Mouse (Mus musculus) heart, adult 11 months (tissue): ENCODE results near the gene Gm21994.
"Not testable (repeated sequence)": the region's sequence is repeated elsewhere in the genome, so short reads cannot be mapped to it uniquely, and the experiment has no call there.

ENCODE experiments used
- DNase-seq: peaks from one replicate; pipeline ENCODE4 v3.0.0; 2022

Gm21994 gene

GRCm38 (mm10) chr2:150255491-150255890 is at the start of gene Gm21994:
Gene Gm21994, minus strand, starts transcription at chr2:150255591.
- DNase-seq = not testable (repeated sequence)

DNA sequence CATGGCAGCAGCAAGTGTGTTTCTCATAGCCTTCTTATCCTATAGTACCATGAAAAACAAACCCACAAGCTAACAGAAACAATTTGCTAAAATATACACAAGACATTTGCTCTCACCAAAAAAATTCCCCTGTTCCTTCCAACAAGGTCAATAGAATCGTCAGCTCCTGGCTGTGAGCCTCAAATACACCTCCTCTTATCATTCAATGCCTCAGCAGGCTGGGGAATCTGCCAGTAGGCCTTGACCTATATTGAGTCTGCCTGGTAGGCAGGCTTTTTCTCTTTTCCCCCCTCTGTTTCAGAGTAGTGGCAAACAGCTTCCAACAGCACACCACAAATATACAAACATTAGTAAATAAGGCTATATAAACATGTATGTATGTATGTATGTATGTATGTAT is 43.7 kb upstream of the Gm21994 start:
- peak; percentile 34 for DNase-seq

DNA sequence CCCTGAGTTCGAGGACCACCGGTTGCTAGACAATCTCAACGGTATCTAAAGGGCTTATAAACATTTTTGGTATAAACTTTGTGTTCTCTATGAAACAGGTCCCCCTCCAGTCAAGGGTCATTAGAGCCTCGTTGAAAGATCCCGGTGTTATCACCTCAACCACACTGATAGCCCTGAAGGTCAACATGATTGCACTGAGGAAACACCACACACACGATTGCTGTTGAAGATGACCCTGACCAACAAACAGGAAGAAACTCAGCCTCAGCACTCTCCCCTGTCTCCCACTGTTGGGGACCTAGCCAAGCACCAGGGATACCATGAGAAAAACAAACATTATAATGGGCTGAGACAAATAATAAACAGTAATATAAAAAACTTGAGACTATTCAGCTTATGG is 38.3 kb upstream of the Gm21994 start:
- peak; percentile 56 for DNase-seq

- not testable (repeated sequence) for DNase-seq
Observed at GRCm38 (mm10) chr2:150257291-150257690, 1.9 kb upstream of the Gm21994 start, which contains the start of gene Gm14124. Gene Gm14124, plus strand, starts transcription at chr2:150257517.

DNA sequence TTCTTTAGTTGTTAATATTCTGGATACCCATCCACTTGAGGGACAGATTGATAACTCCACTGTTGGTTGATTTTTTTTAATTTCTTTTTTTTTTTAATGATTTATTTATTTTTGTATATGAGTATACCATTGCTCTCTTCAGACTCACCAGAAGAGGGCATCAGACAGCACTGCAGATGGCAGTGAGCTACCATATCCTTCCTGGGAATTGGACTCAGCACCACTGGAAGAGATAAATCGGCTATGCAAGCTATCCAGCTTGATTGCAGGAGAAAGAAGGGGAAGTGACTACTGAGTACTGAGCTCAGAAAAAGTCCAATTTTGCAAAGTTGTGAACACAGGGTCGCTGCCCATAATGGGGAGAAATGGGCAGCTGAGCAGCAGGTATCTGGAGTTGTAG is 1.5 kb upstream of the Gm21994 start:
- DNase-seq = not testable (repeated sequence)

- no peak for DNase-seq
Observed at GRCm38 (mm10) chr2:150243211-150243610, 12.2 kb downstream of the Gm21994 start.

DNA sequence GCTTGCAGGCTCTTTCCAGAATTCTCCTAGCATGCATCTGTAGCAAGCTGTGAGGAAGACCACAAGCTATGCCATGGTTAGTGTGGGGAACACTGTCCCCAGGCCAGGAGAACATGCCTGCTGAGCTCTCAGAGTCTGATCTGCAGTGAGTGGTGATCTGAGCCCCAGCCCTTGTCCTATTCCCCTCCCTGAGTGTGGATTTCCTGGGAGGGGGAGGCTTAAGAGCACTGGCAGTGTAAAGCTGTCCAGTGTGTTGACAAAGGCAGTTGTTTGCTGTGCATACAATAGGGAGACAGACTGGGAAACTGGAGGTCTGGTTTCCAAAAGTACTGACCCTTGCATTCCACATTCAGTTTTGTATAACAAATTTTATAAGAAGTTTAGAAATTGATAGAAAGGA is 32.1 kb downstream of the Gm21994 start:
- DNase-seq = peak; percentile 76

DNA sequence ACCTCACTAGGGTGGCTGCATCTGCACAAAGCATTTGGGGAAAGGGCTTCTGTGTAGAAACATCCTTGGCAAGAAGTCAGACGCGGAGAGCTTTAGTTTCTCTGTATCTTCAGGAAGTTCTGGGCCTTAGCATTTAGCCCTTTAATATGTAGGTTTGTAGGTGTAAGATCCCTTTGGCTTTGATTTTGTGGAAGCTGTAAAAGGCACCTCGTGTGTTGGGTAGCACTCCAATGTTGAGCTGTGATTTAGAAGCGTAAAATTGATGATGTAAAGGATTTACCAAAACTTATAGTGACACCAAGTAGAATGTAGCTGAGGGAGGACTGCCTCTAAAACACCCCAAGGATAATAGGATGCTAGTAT is 37.0 kb downstream of the Gm21994 start:
- not testable (repeated sequence) for DNase-seq

DNA sequence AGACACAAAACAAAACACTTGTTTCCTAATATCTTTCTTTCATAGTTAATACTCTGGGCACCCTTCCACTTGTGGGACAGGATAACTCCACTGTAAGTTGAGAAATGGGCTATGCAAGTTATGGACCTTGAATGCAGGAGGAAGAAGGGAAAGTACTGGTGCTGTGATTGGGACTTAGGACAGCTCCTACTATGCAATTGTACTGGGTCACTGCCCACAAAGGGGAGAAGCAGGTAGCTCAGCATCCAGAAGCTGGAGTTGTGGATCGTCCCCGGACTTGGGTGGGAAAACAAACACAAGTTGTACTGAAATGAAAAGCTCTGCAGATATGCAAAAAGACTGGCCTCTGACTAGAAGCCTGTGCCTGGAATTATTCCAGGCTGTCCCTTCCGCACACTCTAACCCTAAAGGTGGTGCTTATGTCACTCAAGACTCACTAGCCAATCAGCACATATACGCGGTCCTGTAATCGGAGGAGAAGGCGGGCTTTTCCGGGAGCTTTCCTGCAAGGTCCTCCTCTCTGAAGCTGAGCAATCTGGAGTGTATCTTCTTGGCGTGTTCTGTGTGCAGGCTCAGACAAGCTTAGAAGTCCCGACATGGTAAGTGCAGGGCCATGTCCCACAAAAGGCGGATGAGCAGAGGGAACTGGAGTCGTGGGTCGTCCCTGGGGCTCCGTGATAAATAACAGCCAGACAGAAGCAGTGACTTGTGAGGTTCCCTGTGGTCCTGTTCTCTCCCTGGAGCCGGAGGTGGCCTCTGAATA is 37.6 kb downstream of the Gm21994 start, which contains the start of gene Zfp937:
TSS of gene Zfp937 (plus strand) at position 474 of the 763 bp plus-strand sequence.
- DNase-seq = peak; percentile 99
